ENCODE assay signal across 23 mouse cellular contexts in genomic region chr17:34096497-34097010, GRCm38 (mm10). TPM values are rescaled to one million over a fixed set of nuclear protein-coding genes. Genes with fewer than 3 reads are reported as not detected.
DNase-seq lines count a peak whose midpoint lies in the region; ATAC-seq and TF ChIP-seq lines count a peak whose summit lies in the region.
"Had no signal": no experiment of that assay in that cellular context is flagged by ENCODE, and none has a peak within 500 bp of the region (broad histone marks: within the 10 kb centered on the region; RNA-seq: fewer than 3 reads in every experiment).

No protein-coding gene starts in this region.

- TF ChIP-seq CTCF in layer of hippocampus, adult 2 months (conservative IDR thresholded peaks at IDR 0.05) = no peak
- no peak for TF ChIP-seq CTCF in midbrain, postnatal 0 days (IDR thresholded peaks at IDR 0.05)

- no peaks in the 10 kb centered on the region for H3K9me3 ChIP-seq in midbrain, postnatal 0 days (ENCODE audit: low read length)
- H3K9me3 ChIP-seq: embryonic facial prominence, embryonic 12.5 days; forebrain, embryonic 15.5 days; heart, embryonic 10.5 days; hindbrain, embryonic 12.5 days had no signal

- H3K4me1 ChIP-seq in midbrain, postnatal 0 days (ENCODE audit: insufficient read depth, low read length) = no peaks in the 10 kb centered on the region
- H3K4me1 ChIP-seq: embryonic facial prominence, embryonic 12.5 days had no signal

- no peaks in the 10 kb centered on the region for H3K36me3 ChIP-seq in midbrain, postnatal 0 days (ENCODE audit: insufficient read depth, low read length)
- H3K36me3 ChIP-seq: embryonic facial prominence, embryonic 12.5 days; forebrain, embryonic 15.5 days; heart, embryonic 10.5 days; hindbrain, embryonic 12.5 days had no signal

- H3K4me3 ChIP-seq in layer of hippocampus, adult 2 months = no peak overlapping the region
- H3K4me3 ChIP-seq in midbrain, postnatal 0 days (ENCODE audit: low read depth, low read length) = no peak overlapping the region
- H3K4me3 ChIP-seq: embryonic facial prominence, embryonic 12.5 days; forebrain, embryonic 15.5 days; heart, embryonic 10.5 days; hindbrain, embryonic 12.5 days had no signal

- no peak overlapping the region for H3K9ac ChIP-seq in midbrain, postnatal 0 days (replicated peaks; ENCODE audit: low read length, poor library complexity, severe bottlenecking)
- H3K9ac ChIP-seq: embryonic facial prominence, embryonic 12.5 days; forebrain, embryonic 15.5 days; hindbrain, embryonic 12.5 days had no signal

- H3K27me3 ChIP-seq in midbrain, postnatal 0 days (ENCODE audit: insufficient read depth, low read length) = no peaks in the 10 kb centered on the region
- H3K27me3 ChIP-seq: embryonic facial prominence, embryonic 12.5 days; forebrain, embryonic 15.5 days had no signal

- 0 out of 2 replicates have a peak, but pooled peaks have one; percentile 20 for ATAC-seq in common myeloid progenitor, adult 5-6 weeks (replicated peaks; ENCODE audit: low read depth, poor library complexity, severe bottlenecking)
- no peak for ATAC-seq in midbrain, postnatal 0 days (ENCODE audit: low FRiP score)
- ATAC-seq: forebrain, embryonic 15.5 days; hindbrain, embryonic 16.5 days had no signal

- peak; percentile 50 for DNase-seq in adrenal gland, adult 8-10 months
- no peak for DNase-seq in adrenal gland, postnatal 4 days (ENCODE audit: low spot score in 2 of 2)
- DNase-seq in CD4-positive helper T cell, adult 2 months (ENCODE audit: low read depth, low spot score) = peak; percentile 41
- DNase-seq in layer of hippocampus, adult 2 months (ENCODE audit: low spot score in 2 of 2) = no peak
- DNase-seq in midbrain, postnatal 0 days (ENCODE audit: low spot score) = no peak
- DNase-seq: cerebellum, adult 18-20 months; cerebellum, adult 9-11 months; cerebellum, postnatal 36 days; embryo, embryonic 11 days; gastrocnemius, postnatal 36 days; heart, adult 18-20 months; heart, postnatal 10 days; heart, postnatal 4 days; kidney, adult 11 months had no signal

- no peak overlapping the region for H3K27ac ChIP-seq in layer of hippocampus, adult 2 months
- no peak overlapping the region for H3K27ac ChIP-seq in midbrain, postnatal 0 days (ENCODE audit: low read depth, low read length)
- H3K27ac ChIP-seq: embryonic facial prominence, embryonic 12.5 days; forebrain, embryonic 15.5 days; heart, embryonic 10.5 days; hindbrain, embryonic 12.5 days had no signal

- WGBS in midbrain, postnatal 0 days = 66% methylated on average over 3 of the region's 3 CpGs

- H3K4me2 ChIP-seq in midbrain, postnatal 0 days (ENCODE audit: low read depth, low read length, poor library complexity, severe bottlenecking) = no peak overlapping the region
- H3K4me2 ChIP-seq: embryonic facial prominence, embryonic 12.5 days; forebrain, embryonic 15.5 days; hindbrain, embryonic 12.5 days had no signal

RNA-seq across cellular contexts. Expression of gene H2-Oa, which starts 4.4 kb away (rescaled TPM):
- 1 to 10 TPM in 1 of 4 experiments, under 1 TPM in 3; 0.24 to 1.1 (median 0.64) TPM for total RNA-seq in adrenal gland, adult 8-10 months (2022)
- under 1 TPM in 1 of 2 experiments, not detected in 1; 0.31 TPM for total RNA-seq in adrenal gland, postnatal 4 days (2021)
- 7.8 and 10.5 TPM in 2 replicates for total RNA-seq in common myeloid progenitor, adult 5-6 weeks (2017)
- under 1 TPM in 1 of 2 experiments, not detected in 1; 0.44 TPM for total RNA-seq in layer of hippocampus, adult 2 months (2021)
- total RNA-seq in midbrain, postnatal 0 days (2014; rRNA removed) = not detected in 2 replicates
- polyA plus RNA-seq in midbrain, postnatal 0 days (2015; fragmentation: Nextera tagmentation; extraction: Ambion mirVana) = 0.23 TPM in 1 of 2 replicates, not detected in the other
- total RNA-seq: gastrocnemius, adult 8-10 months; gastrocnemius, postnatal 36 days; heart, postnatal 4 days had no signal
- polyA plus RNA-seq: heart, embryonic 14.5 days had no signal

RNA-seq across cellular contexts. Expression of gene H2-DMa, which starts 22.8 kb away (rescaled TPM):
- 10 to 100 TPM; 12.2 to 24.6 (median 21.1) TPM for total RNA-seq in adrenal gland, adult 8-10 months (2022)
- 10 to 100 TPM; 11.2 to 11.7 TPM for total RNA-seq in adrenal gland, postnatal 4 days (2021)
- total RNA-seq in common myeloid progenitor, adult 5-6 weeks (2017) = 90.2 and 104 TPM in 2 replicates
- 10 to 100 TPM; 26.2 to 33.1 TPM for total RNA-seq in layer of hippocampus, adult 2 months (2021)
- total RNA-seq in midbrain, postnatal 0 days (2014; rRNA removed) = 23.8 and 39.0 TPM in 2 replicates
- 24.8 and 26.1 TPM in 2 replicates for polyA plus RNA-seq in midbrain, postnatal 0 days (2015; fragmentation: Nextera tagmentation; extraction: Ambion mirVana)

RNA-seq across cellular contexts. Expression of gene Brd2, which starts 25.9 kb away (rescaled TPM):
- total RNA-seq in adrenal gland, adult 8-10 months (2022) = 100 to 1,000 TPM; 185 to 240 (median 215) TPM
- 100 to 1,000 TPM; 225 to 226 TPM for total RNA-seq in adrenal gland, postnatal 4 days (2021)
- total RNA-seq in common myeloid progenitor, adult 5-6 weeks (2017) = 347 and 388 TPM in 2 replicates
- total RNA-seq in layer of hippocampus, adult 2 months (2021) = 100 to 1,000 TPM; 196 to 200 TPM
- 219 and 233 TPM in 2 replicates for total RNA-seq in midbrain, postnatal 0 days (2014; rRNA removed)
- 107 and 124 TPM in 2 replicates for polyA plus RNA-seq in midbrain, postnatal 0 days (2015; fragmentation: Nextera tagmentation; extraction: Ambion mirVana)

RNA-seq across cellular contexts. Expression of gene H2-DMb2, which starts 46.6 kb away (rescaled TPM):
- total RNA-seq in adrenal gland, adult 8-10 months (2022) = 1 to 10 TPM; 2.0 to 4.5 (median 4.0) TPM
- 1 to 10 TPM; 1.2 to 3.0 TPM for total RNA-seq in adrenal gland, postnatal 4 days (2021)
- 3.3 and 5.5 TPM in 2 replicates for total RNA-seq in common myeloid progenitor, adult 5-6 weeks (2017)
- under 1 TPM; 0.77 to 0.96 TPM for total RNA-seq in layer of hippocampus, adult 2 months (2021)
- total RNA-seq in midbrain, postnatal 0 days (2014; rRNA removed) = 0.16 and 0.47 TPM in 2 replicates
- 1.4 and 1.6 TPM in 2 replicates for polyA plus RNA-seq in midbrain, postnatal 0 days (2015; fragmentation: Nextera tagmentation; extraction: Ambion mirVana)
- polyA plus RNA-seq: hindbrain, embryonic 12.5 days had no signal

RNA-seq across cellular contexts. Expression of gene H2-DMb1, which starts 56.3 kb away (rescaled TPM):
- 10 to 100 TPM in 2 of 4 experiments, 1 to 10 TPM in 2; 5.2 to 11.5 (median 10.5) TPM for total RNA-seq in adrenal gland, adult 8-10 months (2022)
- 1 to 10 TPM; 1.9 to 3.8 TPM for total RNA-seq in adrenal gland, postnatal 4 days (2021)
- 31.9 and 35.1 TPM in 2 replicates for total RNA-seq in common myeloid progenitor, adult 5-6 weeks (2017)
- total RNA-seq in layer of hippocampus, adult 2 months (2021) = 1 to 10 TPM; 1.8 to 2.5 TPM
- 0.47 and 4.7 TPM in 2 replicates for total RNA-seq in midbrain, postnatal 0 days (2014; rRNA removed)
- 1.6 and 2.3 TPM in 2 replicates for polyA plus RNA-seq in midbrain, postnatal 0 days (2015; fragmentation: Nextera tagmentation; extraction: Ambion mirVana)
- total RNA-seq: MEL had no signal

Comparison
In these comparisons a context has a peak if more than half of its experiments do, and no peak if none do; other contexts are left out.
1. DNase-seq: peak in adrenal gland, adult 8-10 months (single experiment) and CD4-positive helper T cell, adult 2 months (single experiment); none in adrenal gland, postnatal 4 days (0 of 2), layer of hippocampus, adult 2 months (0 of 2) and midbrain, postnatal 0 days (single experiment).